Mouse (Mus musculus): Measurements from ENCODE around the gene Robo2. TPM values are rescaled to one million over a fixed set of nuclear protein-coding genes. Genes with fewer than 3 reads are reported as not detected.
A peak's percentile ranks its signal among the peaks of the same experiment; 100 is the strongest.
"Not testable (repeated sequence)": the region's sequence is repeated elsewhere in the genome, so short reads cannot be mapped to it uniquely, and the experiment has no call there.

Robo2 gene
- total RNA-seq, 2 experiments from 2014 or later: 142 to 146 TPM

DNA sequence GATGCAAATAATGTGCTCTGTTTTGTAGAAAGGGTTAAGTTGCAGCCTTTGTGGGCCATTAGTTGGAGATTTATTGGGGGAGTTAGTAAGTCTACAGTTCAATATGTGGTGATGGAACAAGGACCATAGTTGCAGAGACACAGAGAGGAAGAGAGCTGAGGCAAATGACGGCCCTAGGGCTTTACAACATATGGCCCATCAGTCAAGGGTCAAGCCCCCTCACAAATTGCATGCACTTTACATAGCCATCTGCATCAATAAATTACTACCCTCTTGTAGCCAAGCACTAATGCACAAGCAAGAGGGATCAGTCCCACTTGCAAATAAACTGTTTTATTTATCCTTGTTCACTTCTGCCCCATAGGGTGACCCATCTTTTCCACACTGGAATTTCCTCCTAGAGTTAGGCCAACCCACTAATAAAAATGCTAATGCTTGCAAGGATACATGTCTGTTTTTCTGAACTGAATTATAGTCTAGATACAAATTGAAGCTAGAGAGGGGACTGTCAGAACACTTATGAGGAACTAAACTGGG is 194.7 kb downstream of the Robo2 start:
- no peak for DNase-seq (ENCODE audit: low spot score in 2 of 2)

DNA sequence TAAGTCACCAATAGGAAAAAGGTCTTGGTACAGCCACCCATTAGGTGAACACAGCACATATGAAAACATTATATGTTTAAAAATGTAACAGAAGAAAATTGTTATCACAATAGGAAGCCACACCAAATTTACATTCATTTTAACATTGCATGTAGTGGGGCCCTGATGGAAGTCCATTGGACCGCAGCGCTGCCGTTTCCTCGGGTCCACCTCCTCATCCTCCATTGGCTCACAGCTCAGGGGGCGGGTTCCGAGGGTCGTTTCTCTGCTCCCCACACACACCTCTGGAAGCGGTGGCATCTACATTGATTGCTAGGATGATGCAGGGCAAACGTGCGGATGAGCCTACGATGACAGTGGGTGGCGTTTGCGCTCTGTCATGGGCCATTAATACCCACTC is 195.8 kb downstream of the Robo2 start:
- DNase-seq (ENCODE audit: low spot score in 2 of 2): no peak

DNA sequence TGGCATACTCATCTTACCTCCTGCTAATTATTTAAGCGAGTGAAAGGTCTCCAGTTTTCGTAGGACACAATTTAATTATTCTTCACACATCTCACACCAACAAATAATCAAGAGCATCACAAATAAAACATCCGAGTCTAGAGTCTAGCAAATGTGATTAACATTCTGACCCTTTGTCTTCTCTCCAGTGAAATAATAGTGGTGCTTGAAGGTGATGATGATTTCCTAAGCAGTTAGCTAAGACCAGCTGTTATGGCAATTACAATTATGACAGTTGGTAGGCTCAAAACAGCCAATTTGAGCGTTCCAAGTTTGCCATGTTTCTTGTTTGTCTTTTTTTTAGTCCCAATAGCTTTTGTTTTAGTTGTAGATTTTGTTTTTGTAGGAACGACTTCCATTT is 210.9 kb downstream of the Robo2 start:
- DNase-seq (ENCODE audit: low spot score in 2 of 2): no peak

DNA sequence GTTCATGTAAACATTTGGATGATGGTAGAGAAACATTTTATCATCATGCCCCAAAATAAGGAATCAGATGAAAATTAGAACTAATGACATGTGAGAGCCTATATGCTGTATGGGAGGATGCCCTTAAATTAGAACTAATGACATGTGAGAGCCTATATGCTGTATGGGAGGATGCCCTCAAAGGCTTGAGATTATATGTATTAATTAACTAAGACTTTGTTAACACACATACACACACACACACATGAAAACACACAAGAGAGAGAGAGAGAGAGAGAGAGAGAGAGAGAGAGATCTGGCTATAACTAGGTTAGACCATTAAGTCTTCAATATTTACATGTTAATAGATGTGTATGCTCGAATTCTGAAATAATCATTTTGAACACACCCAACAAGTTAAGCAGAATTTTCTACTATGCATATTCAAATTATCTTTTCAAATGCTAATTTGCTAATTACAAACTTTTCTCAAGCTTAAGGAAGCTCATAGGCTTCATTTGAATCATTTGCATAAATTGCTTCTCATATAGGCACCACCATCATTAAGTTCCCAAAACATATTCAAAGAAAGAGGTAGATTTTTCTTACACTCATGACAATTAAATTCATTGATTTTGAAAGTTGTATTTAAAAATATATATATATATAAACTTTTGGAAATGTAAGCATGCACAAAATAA is 211.5 kb downstream of the Robo2 start:
- DNase-seq (ENCODE audit: low spot score in 2 of 2): no peak

DNA sequence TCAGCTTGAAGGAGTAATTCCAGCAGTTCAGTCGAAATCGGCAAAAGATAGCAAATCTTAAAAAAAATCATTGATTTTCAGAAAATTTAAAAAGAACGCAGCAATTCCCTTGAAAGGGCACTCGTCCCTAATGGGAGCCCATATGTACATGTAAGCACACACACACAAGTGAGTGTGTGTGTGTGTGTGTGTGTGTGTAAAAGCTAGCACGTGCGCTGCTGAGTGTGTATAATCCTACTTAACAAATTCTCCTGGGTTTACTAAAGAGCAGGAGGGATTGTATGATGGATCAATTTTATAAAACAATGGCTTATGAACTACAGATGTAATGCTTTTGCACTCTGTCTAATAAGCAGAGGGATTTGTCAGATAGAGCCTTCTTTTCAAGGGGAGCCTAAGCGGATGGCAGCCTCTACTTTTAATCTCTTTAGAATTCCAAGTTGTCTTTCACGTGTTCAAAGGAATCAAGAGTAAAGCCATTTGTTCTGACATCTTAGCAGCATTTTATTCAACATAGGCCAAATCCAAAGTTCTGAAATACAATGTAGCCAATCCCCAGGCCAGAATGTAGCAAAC is 218.6 kb downstream of the Robo2 start:
- DNase-seq (ENCODE audit: low spot score in 2 of 2): no peak

DNA sequence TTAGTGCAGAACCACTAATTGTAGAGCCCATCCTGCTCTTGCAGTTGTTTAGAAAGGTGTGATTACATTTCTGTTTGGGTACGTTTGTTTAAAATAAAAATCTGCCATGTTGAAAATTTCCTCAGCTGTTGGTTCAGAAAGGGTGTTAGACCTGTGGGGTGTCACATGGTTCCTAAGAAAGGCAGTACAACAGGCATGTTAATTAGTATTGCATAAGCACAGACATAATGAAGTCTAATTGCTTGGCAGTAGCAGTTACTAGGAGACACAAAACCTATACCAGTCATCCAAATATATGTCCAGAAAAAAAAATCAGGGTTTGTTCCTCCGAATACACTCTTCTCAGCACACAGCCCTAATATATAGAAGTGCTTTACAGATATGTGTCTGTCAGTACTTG is 220.0 kb downstream of the Robo2 start:
- DNase-seq (ENCODE audit: low spot score in 2 of 2): no peak

DNA sequence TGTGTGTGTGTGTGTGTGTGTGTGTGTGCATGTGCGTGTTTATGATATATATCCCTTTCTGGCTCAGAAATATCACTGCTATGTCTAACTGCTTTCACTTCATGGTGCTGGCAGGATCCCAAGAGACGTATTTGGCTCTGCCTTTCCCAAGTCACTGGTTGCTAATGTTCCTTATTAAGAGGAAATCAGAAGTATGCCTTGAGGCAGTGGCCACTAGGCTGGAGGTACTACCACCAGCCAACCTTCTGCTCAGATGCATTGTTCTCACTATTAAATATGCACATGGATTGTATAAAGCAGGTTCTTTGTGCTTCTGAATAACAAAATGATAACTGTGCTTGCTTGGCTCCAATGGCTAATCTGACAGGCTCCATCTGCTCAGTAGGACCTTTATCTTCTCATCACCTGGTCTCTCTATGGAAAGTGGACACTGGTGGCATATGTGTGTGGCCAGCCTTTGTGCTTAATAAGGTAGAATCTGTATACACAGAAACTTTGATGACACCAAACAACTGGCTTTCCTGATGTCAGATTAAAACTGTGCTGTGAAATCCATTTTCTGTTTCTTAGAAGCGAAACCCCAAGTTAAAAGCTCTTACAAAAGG is 229.0 kb downstream of the Robo2 start:
- DNase-seq (ENCODE audit: low spot score in 2 of 2): no peak

DNA sequence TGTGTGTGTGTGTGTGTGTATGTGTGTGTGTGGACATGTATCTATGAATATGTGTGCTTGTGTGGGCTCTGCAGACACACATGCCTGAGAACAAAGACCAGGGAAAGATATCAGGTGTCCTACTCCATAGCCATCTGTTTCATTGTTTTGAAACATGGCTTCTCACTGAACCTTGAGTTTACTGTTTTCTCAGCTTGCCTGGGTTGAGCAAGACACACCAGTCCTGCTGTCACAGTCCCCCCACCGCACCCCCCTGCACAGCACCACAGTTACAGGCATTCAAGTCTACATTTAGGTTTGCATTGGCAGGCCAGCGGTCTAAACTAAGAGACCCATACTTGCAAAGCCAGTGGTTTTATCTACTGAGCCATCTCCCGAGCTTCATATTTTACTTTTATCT is 239.0 kb downstream of the Robo2 start:
- no peak for DNase-seq (ENCODE audit: low spot score in 2 of 2)

DNA sequence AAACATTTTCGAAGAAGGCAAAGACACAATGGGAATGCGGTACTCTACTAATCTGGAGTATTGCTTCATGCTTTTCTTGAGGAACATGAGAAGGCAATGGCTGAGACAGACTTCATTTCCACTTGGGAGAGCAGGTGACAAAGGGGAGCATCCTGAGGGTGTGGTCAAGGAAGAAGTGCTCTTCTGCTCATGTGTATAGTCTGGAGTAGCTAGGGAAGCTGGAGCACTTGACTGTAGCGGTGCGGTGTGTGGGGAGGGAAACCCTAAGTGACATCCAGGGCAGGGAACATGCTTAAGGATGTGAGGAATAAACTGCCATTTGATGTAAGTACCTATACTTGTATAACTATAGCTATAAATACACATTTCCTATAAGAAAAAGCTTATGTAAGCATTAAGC is 242.0 kb downstream of the Robo2 start:
- no peak for DNase-seq (ENCODE audit: low spot score in 2 of 2)

DNA sequence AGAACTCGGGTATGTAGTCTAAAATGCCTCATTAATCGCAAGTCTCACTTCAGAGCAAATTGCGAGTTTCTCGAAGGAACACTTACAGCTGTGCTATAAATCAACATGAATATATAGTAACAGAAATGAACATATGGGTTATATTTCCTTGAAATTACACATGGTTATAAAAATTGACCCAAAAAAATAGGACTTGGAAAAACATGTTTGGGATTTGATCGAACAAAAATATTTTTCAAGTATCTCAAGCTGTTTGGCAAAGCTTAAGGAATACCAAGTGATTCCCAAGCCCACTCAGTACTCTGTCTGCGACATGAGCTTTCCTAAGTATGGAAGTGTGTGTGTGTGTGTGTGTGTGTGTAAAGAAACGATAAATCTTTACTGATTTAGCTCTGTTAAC is 242.5 kb downstream of the Robo2 start:
- DNase-seq (ENCODE audit: low spot score in 2 of 2): no peak

DNA sequence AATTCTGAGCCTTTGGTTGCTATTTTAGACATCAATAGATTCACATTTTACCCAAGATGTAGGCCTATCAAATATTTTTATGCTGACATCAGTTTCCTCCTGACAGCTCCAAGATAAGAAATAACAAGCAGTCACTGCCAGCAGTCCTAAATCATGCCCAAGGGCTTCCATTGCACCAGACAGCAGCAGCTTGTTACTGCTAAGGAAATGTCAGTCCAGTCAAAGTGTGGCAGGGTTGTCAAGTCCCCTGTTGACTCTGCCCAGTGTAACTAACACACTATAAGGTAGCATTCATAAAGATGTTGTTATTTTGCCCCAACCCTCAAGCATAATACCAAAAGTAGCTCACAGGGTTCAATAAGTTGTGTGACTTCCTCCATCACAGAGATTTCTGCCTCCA is 243.8 kb downstream of the Robo2 start:
- no peak for DNase-seq (ENCODE audit: low spot score in 2 of 2)

DNA sequence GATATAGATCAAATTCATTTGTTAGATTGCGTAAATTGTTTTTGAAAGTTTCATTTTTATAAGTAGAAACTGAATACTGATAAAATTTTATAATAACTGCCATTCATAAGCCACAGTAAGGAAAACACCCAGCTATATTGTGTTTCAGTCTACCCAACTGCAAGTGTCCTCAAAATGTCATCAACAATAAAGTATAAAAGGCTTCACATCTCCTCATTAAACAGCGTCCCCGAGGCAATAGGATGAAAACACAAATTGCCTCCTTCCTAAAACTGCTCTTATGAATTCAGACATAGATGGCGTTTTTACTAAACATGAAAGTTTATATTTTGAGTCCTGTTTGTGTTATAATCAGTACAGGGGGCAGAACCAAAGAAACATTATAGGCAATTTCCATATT is 249.6 kb downstream of the Robo2 start:
- DNase-seq (ENCODE audit: low spot score in 2 of 2): no peak

DNA sequence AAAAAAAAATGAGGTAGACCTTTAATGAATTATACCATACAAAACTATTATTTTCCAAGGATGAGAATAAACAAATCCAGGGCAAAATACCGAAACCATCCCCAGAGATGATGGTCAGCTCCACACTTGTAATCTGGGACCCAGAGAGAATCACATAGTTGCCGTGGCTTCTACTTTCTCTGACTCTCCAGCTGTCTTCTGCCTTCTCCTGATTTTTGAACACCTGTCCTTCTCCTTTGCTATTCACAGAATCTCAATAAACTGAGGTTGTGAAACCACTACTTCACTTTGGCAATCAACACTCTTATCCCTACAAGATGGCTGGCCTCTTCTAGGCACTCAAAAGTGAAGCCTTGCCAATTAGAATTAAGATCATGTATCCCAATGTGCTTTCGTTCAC is 252.4 kb downstream of the Robo2 start:
- no peak for DNase-seq (ENCODE audit: low spot score in 2 of 2)

DNA sequence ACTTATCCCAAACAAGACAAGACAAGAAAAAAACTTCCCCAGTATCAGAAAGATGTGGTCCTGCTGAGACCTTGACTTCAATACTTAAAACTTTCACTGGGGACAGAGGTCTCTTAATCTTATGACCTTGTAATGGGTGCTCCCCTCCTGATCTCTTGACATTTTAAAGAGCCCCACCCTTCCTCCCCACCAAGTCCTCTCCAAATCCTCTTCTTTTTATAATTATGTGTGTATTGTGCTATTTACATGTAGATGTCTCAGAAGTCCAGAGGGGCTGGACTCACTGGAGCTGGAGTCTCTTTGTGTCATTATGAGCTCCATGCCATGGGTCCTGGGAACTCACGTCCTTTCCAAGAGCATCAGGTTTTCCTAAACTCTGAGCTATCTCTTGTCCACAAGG is 275.4 kb downstream of the Robo2 start:
- DNase-seq (ENCODE audit: low spot score in 2 of 2): no peak

DNA sequence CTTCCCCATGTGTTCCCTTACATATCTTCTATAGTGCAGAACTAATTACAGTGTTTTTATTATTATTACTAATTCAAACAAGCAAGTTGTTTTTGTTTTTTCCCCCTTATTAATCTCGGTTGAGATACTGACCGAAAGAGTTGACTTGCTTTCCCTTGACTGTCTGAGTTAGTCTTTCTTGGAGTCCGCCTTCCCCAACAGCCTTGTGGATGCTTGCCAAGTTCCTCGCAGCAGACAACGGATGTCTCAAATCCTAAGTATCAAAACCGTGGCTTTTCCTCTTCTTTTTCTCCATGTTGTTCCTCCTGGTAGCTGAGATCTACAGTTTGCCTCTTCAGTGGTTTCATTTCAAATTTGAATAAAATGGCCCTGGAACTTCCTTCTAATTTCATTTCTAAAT is 278.8 kb downstream of the Robo2 start:
- DNase-seq (ENCODE audit: low spot score in 2 of 2): no peak

DNA sequence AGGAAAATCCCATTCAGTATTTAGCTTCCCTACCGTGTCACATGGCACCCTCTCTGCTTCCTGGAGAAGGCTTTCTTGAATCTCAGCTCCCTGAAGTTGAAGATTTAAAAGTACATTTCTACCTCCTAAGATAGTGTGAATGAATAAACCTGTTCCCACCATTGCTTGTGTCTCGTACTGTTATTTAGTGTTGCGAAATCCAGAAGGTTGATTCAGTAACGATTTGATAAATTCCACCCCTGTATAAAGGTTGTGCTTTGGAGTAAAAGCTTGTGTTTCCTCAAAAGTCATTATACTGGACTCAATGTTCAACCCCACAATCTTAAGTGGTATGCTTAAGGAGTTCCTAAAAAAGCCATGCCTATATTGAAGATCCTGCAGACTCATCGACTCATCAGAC is 280.3 kb downstream of the Robo2 start:
- no peak for DNase-seq (ENCODE audit: low spot score in 2 of 2)

DNA sequence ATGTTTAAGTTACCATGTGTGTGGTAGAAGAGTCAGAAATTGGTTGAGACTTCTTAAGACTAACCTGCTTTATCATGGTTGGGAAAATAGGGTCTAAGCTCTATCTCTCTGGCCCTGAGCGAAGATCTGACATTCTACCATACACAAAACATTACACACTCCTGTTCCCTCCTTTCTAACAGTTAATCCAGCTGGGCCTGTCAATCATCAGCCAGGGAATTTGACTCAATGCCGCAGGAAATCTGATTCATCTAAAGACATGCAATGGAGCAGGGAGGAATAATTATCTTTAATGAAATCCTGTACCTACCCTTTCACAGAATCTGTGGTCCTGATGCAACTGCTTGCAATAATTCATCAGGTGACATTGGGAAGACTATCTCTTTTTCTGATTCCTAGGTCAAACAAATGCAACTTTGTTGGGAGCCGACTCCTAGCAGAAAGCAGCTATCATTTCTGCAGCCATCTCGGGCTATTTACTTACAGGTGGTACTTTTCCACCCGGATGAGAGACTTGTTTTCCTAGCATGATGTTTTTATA is 283.1 kb downstream of the Robo2 start:
- no peak for DNase-seq (ENCODE audit: low spot score in 2 of 2)

DNA sequence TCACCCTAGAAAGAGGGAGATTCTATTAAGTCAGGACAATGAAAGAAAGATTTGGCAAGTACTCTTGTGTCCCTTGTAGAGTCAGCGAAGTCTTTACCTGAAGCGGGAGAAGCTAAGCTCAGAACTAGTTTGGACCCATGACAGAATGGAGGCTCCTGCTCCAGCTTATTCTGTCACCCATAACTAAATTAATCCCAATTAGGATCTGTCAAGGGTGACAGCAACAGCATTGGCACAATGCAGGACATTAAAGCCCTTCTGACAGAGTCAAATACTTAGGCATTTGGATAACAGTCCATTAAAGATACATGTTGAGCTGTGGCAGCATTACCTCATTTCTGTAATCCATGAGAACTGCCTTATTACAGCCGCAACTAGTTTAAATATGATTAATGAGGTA is 298.5 kb downstream of the Robo2 start:
- DNase-seq (ENCODE audit: low spot score in 2 of 2): no peak

DNA sequence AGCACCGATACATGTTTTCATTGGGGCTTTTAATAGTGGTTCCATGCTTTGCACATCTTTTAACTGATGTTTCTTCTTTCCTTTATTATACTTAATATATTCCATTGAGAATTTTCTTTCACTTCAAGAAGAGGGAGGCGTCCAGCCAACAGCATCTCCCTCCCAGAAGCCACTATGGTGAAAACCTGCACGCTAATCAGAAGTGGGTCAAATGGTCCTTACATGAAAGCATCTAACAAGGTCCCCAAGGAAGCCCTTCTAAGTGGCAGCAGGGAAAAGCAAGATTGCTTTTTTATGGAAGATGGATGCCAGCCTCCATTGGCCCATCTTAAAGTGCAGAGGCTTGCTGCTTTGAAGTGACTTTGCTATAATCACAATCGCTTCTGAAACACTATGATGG is 300.5 kb downstream of the Robo2 start:
- DNase-seq (ENCODE audit: low spot score in 2 of 2): no peak

DNA sequence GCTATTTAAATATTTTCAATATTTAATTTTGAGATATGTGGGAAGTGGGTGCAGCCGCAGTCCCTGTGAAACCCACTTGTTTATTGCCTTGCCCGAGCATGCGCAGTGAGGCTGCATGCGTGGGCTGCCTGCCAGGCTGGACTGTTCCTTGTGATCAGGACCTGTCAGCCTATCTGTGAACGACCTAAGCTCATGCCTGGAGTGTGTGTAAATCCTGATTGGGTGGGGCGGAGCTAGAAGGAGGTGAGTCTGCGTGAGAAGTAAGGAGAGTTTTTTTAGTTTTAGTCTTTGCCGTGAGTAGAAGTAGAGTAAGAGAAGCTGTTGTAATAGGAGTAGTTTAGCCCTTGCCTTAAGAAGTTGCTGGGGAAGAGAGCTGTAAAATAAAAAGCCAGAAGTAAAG is 307.2 kb downstream of the Robo2 start:
- DNase-seq (ENCODE audit: low spot score in 2 of 2): not testable (repeated sequence)

DNA sequence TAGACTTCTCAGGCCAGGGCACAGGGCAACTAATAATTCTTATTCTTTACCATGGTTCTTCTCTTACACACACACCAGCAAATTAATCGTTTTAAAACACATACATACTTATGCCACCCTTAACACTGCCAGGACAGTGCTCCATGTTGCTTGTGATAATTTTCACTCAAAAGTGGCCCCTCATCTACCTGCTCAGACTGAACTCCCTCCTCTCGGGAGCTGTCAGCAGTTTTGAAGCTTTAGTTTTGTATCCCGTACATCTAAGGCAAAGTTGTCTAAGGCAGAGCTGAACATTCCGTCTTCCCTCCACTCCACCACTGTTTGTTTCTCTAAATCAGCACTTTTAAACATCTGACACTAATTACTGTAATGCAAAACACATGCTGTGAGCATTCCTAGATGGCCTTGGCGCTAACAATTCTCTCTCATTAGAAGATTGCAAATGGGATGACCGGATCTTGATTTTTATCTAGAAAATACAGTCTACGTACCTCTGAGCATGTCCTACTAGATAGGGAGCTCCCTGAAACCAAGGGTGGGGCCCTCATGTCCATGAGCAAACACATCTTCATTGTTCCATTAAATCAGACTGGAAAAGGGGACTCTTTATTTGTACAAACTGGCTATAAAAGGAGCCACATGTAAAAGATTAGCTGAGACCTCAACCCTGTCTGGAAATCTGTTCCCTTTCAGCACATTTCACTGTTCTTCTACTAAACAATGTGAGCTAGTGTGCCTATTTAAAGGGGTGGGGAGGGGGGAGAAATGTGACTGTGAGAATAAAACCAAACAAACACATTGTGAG is 318.4 kb downstream of the Robo2 start:
- DNase-seq (ENCODE audit: low spot score in 2 of 2): no peak

DNA sequence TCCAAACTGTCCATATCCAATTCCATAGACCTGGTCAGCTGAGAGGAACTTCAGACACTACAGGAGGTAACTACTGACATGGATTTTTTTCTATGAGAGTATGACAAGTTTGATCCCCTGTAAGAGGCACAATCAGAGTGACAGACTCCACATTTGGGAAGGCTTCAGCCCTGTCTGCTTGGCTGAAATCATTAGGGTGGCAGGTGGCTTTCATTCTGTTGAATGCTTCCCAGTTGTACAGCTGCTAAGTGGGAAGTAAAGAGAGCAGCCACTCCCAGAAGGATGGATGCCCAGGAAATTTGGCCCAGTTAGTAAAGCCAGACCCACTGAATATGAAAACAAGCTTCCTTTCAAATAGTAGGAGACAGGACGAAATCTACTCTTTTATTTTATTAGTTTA is 321.7 kb downstream of the Robo2 start:
- DNase-seq (ENCODE audit: low spot score in 2 of 2): peak; percentile 55 to 64
